Mouse (Mus musculus) erythroblast, embryonic 14.5 days (primary cell): Measurements from ENCODE around the gene Pard3.

ENCODE experiments used
- GATA1 ChIP-seq: IDR thresholded peaks from 2 replicates; pipeline ENCODE4 v1.6.1; 2012; ENCODE audit warnings: low read length, inconsistent platforms, mixed read lengths
- TAL1 ChIP-seq: IDR thresholded peaks from 3 replicates; pipeline ENCODE4 v1.6.1; 2012; ENCODE audit warnings: low read length, inconsistent platforms, mixed read lengths

DNA sequence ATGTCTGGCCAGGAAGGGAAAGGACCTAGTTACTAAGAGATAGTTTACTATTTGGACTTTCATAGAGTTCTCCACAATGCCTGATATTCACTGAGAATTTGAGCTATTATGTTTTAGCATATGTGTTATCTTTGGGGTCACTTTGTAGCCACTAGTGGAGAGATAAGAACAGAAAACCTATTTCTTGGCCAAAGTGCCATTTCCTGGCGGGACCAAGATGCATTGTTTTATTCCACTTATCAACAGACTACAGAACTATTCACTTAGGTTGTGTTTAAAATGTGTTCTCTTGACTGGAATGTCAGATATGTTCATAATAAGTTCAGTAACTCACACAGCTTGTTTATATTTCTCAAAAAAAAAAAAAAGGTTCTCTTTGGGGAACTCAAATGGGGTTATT lies 441.6 kb downstream of the Pard3 start:
- no peak for TF ChIP-seq GATA1
- no peak for TF ChIP-seq TAL1
